Mouse (Mus musculus): Measurements from ENCODE around the gene Acpp. TPM values are rescaled to one million over a fixed set of nuclear protein-coding genes. Genes with fewer than 3 reads are reported as not detected.

Acpp gene
- polyA plus RNA-seq, 1 experiment = 2.2 TPM

DNA sequence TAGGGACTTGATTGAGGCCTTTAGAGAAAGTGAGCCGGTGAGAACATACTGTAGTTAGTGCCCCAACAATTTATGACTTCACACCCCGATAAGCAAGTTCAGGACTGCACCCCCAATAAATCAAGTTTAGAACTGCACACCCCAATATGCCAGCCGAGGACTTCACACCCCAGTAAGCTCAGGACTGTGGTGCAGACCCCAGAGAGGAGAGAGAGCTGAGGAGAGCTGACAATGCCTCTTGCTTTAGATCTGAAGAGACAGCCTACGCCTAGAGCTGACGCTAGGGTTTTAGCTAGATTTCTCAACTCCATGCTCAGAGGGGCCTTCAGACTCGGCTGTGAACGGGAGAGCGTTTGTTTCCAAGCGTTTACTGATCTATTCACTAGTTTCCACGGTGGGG is 32.7 kb downstream of the Acpp start:
- Histone ChIP-seq H3K27me3 (ENCODE audit: control insufficient read depth, insufficient read depth, low read length) (no peaks in the 10 kb centered on the region), H3K4me3 (ENCODE audit: extremely low read depth, insufficient read depth, insufficient read length) (no peak overlapping the region), H3K4me1 (ENCODE audit: control insufficient read depth, insufficient read depth, insufficient read length) (no peaks in the 10 kb centered on the region), H3K27ac (ENCODE audit: insufficient read depth, low read length) (no peak overlapping the region), H3K36me3 (ENCODE audit: control insufficient read depth, insufficient read depth, low read length) (no peaks in the 10 kb centered on the region)
- DNase-seq (ENCODE audit: low read depth in 1 of 2, low spot score in 2 of 2) = no peak
- no peak for TF ChIP-seq CTCF (IDR thresholded peaks at IDR 0.05; ENCODE audit: extremely low read depth, insufficient read depth, insufficient read length, insufficient replicate concordance)
- TF ChIP-seq POLR2A (IDR thresholded peaks at IDR 0.05; ENCODE audit: low read depth, low read length) = no peak
- 87% methylated on average over 10 of the region's 10 CpGs for WGBS

DNA sequence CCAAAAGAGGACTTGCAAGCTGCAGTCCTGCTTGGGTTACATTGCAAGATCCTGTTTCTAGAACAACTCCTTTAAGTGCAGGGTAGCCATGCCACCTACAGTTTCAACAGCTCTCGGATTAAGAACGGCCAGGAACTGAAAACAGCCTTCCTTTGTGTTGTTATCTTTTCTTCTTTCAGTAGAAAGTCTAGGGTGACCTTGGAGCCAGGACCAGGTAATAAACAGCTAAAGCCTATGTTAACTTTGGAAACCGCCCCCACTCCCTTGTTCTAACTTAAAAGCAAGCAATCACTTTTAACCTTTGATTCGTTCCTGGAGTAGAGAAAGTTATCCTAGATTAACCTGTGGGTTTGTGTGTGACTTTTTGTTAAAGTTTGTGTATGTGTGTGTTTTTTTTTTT is 33.2 kb downstream of the Acpp start:
- Histone ChIP-seq H3K36me3 (ENCODE audit: control insufficient read depth, insufficient read depth, low read length) (no peaks in the 10 kb centered on the region), H3K4me1 (ENCODE audit: control insufficient read depth, insufficient read depth, insufficient read length) (no peaks in the 10 kb centered on the region), H3K27ac (ENCODE audit: insufficient read depth, low read length) (no peak overlapping the region), H3K27me3 (ENCODE audit: control insufficient read depth, insufficient read depth, low read length) (no peaks in the 10 kb centered on the region), H3K4me3 (ENCODE audit: extremely low read depth, insufficient read depth, insufficient read length) (no peak overlapping the region)
- 87% methylated on average over 4 of the region's 4 CpGs for WGBS
- TF ChIP-seq CTCF (IDR thresholded peaks at IDR 0.05; ENCODE audit: extremely low read depth, insufficient read depth, insufficient read length, insufficient replicate concordance) = no peak
- TF ChIP-seq POLR2A (IDR thresholded peaks at IDR 0.05; ENCODE audit: low read depth, low read length) = no peak
- no peak for DNase-seq (ENCODE audit: low read depth in 1 of 2, low spot score in 2 of 2)

GRCm38 (mm10) chr9:104300569-104300968 is 37.0 kb downstream of the Acpp start:
- H3K27me3 ChIP-seq (ENCODE audit: control insufficient read depth, insufficient read depth, low read length) = no peaks in the 10 kb centered on the region
- WGBS = 73% methylated on average over 12 of the region's 12 CpGs
- no peaks in the 10 kb centered on the region for H3K4me1 ChIP-seq (ENCODE audit: control insufficient read depth, insufficient read depth, insufficient read length)
- TF ChIP-seq POLR2A (IDR thresholded peaks at IDR 0.05; ENCODE audit: low read depth, low read length) (no peak), CTCF (IDR thresholded peaks at IDR 0.05; ENCODE audit: extremely low read depth, insufficient read depth, insufficient read length, insufficient replicate concordance) (no peak)
- no peaks in the 10 kb centered on the region for H3K36me3 ChIP-seq (ENCODE audit: control insufficient read depth, insufficient read depth, low read length)
- H3K4me3 ChIP-seq (ENCODE audit: extremely low read depth, insufficient read depth, insufficient read length) = no peak overlapping the region
- no peak for DNase-seq (ENCODE audit: low read depth in 1 of 2, low spot score in 2 of 2)
- H3K27ac ChIP-seq (ENCODE audit: insufficient read depth, low read length) = no peak overlapping the region

- no peak for DNase-seq (ENCODE audit: low read depth in 1 of 2, low spot score in 2 of 2)
Observed at GRCm38 (mm10) chr9:104297041-104297440, 40.5 kb downstream of the Acpp start.

GRCm38 (mm10) chr9:104284934-104285333 is 52.6 kb downstream of the Acpp start:
- no peak for DNase-seq (ENCODE audit: low read depth in 1 of 2, low spot score in 2 of 2)
- TF ChIP-seq POLR2A (IDR thresholded peaks at IDR 0.05; ENCODE audit: low read depth, low read length) (no peak), CTCF (IDR thresholded peaks at IDR 0.05; ENCODE audit: extremely low read depth, insufficient read depth, insufficient read length, insufficient replicate concordance) (no peak)
- Histone ChIP-seq H3K27ac (ENCODE audit: insufficient read depth, low read length) (no peak overlapping the region), H3K4me3 (ENCODE audit: extremely low read depth, insufficient read depth, insufficient read length) (no peak overlapping the region), H3K4me1 (ENCODE audit: control insufficient read depth, insufficient read depth, insufficient read length) (no peaks in the 10 kb centered on the region), H3K27me3 (ENCODE audit: control insufficient read depth, insufficient read depth, low read length) (no peaks in the 10 kb centered on the region), H3K36me3 (ENCODE audit: control insufficient read depth, insufficient read depth, low read length) (no peaks in the 10 kb centered on the region)
- WGBS = 29% methylated on average over 6 of the region's 6 CpGs

More at GRCm38 (mm10) chr9:104297041-104297440, 40.5 kb downstream of the Acpp start:
- Histone ChIP-seq H3K4me1 (ENCODE audit: control insufficient read depth, insufficient read depth, insufficient read length) (no peaks in the 10 kb centered on the region), H3K36me3 (ENCODE audit: control insufficient read depth, insufficient read depth, low read length) (no peaks in the 10 kb centered on the region), H3K4me3 (ENCODE audit: extremely low read depth, insufficient read depth, insufficient read length) (no peak overlapping the region), H3K27me3 (ENCODE audit: control insufficient read depth, insufficient read depth, low read length) (no peaks in the 10 kb centered on the region), H3K27ac (ENCODE audit: insufficient read depth, low read length) (no peak overlapping the region)
- 64% methylated on average over 3 of the region's 3 CpGs for WGBS
- no peak for TF ChIP-seq POLR2A (IDR thresholded peaks at IDR 0.05; ENCODE audit: low read depth, low read length)
- TF ChIP-seq CTCF (IDR thresholded peaks at IDR 0.05; ENCODE audit: extremely low read depth, insufficient read depth, insufficient read length, insufficient replicate concordance) = no peak

DNA sequence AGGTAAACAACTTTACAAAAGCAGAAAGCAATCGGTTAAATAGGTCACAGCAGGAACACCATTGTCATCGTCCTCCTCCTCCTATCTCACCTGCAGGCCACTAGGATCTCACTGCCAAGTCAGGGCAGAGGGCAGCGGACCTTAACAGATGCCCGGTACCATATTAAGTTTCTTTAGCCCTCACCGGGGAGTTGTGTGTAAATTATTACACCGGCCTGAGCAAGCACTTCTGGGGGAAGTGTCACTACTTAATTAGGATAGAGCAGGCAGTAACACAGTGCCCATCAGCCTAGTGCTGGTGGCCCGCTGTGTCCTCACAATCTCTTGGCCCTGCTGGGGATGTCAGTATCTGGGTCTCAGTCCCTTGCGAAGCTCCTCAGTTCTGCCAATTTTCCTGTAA is 55.0 kb downstream of the Acpp start:
- WGBS = 91% methylated on average over 8 of the region's 8 CpGs
- no peaks in the 10 kb centered on the region for H3K4me1 ChIP-seq (ENCODE audit: control insufficient read depth, insufficient read depth, insufficient read length)
- no peak overlapping the region for H3K27ac ChIP-seq (ENCODE audit: insufficient read depth, low read length)
- DNase-seq (ENCODE audit: low read depth in 1 of 2, low spot score in 2 of 2) = no peak
- H3K4me3 ChIP-seq (ENCODE audit: extremely low read depth, insufficient read depth, insufficient read length) = no peak overlapping the region
- TF ChIP-seq CTCF (IDR thresholded peaks at IDR 0.05; ENCODE audit: extremely low read depth, insufficient read depth, insufficient read length, insufficient replicate concordance) (no peak), POLR2A (IDR thresholded peaks at IDR 0.05; ENCODE audit: low read depth, low read length) (no peak)
- H3K36me3 ChIP-seq (ENCODE audit: control insufficient read depth, insufficient read depth, low read length) = no peaks in the 10 kb centered on the region
- no peaks in the 10 kb centered on the region for H3K27me3 ChIP-seq (ENCODE audit: control insufficient read depth, insufficient read depth, low read length)

- Histone ChIP-seq H3K36me3 (ENCODE audit: control insufficient read depth, insufficient read depth, low read length) (no peaks in the 10 kb centered on the region), H3K4me3 (ENCODE audit: extremely low read depth, insufficient read depth, insufficient read length) (no peak overlapping the region), H3K27ac (ENCODE audit: insufficient read depth, low read length) (no peak overlapping the region), H3K4me1 (ENCODE audit: control insufficient read depth, insufficient read depth, insufficient read length) (no peaks in the 10 kb centered on the region), H3K27me3 (ENCODE audit: control insufficient read depth, insufficient read depth, low read length) (no peaks in the 10 kb centered on the region; the same call in 1 of the 2 replicates)
- TF ChIP-seq CTCF (IDR thresholded peaks at IDR 0.05; ENCODE audit: extremely low read depth, insufficient read depth, insufficient read length, insufficient replicate concordance) = no peak
- TF ChIP-seq POLR2A (IDR thresholded peaks at IDR 0.05; ENCODE audit: low read depth, low read length) = no peak
- 60% methylated on average over 5 of the region's 5 CpGs for WGBS
- no peak for DNase-seq (ENCODE audit: low read depth in 1 of 2, low spot score in 2 of 2)
Observed at GRCm38 (mm10) chr9:104281737-104282136, 55.8 kb downstream of the Acpp start.
